Mouse (Mus musculus): Measurements from ENCODE around the gene Atrn. TPM values are rescaled to one million over a fixed set of nuclear protein-coding genes. Genes with fewer than 3 reads are reported as not detected.
A peak's percentile ranks its signal among the peaks of the same experiment; 100 is the strongest.

Gene Atrn
- polyA plus RNA-seq, 1 experiment from 2014 or later: 6.3 TPM

- no peaks in the 10 kb centered on the region for H3K4me1 ChIP-seq (ENCODE audit: insufficient read depth, low read length)
- 74% methylated on average over 10 of the region's 10 CpGs for WGBS
- H3K4me2 ChIP-seq (replicated peaks; ENCODE audit: low read depth, low read length): no peak overlapping the region
- H3K27ac ChIP-seq (ENCODE audit: low read length): no peak overlapping the region
- H3K27me3 ChIP-seq (ENCODE audit: insufficient read depth, low read length): no peaks in the 10 kb centered on the region
- no peaks in the 10 kb centered on the region for H3K9me3 ChIP-seq (ENCODE audit: low read length)
- no peak for ATAC-seq (ENCODE audit: low FRiP score, low TSS enrichment)
- no peak overlapping the region for H3K4me3 ChIP-seq (ENCODE audit: low read length)
- peaks cover 29% of the 10 kb centered on the region; the same call in 1 of the 2 replicates for H3K36me3 ChIP-seq (ENCODE audit: insufficient read depth, low read length)
- no peak overlapping the region for H3K9ac ChIP-seq (replicated peaks; ENCODE audit: low read length)
Measured at GRCm38 (mm10) chr2:130978058-130978847, 72.0 kb downstream of the Atrn start.

GRCm38 (mm10) chr2:130979138-130979537 lies 72.8 kb downstream of the Atrn start:
- Histone ChIP-seq H3K36me3 (ENCODE audit: insufficient read depth, low read length) (peaks cover 24% of the 10 kb centered on the region; the same call in 1 of the 2 replicates), H3K9ac (replicated peaks; ENCODE audit: low read length) (no peak overlapping the region), H3K27me3 (ENCODE audit: insufficient read depth, low read length) (no peaks in the 10 kb centered on the region), H3K27ac (ENCODE audit: low read length) (no peak overlapping the region), H3K4me3 (ENCODE audit: low read length) (no peak overlapping the region), H3K9me3 (ENCODE audit: low read length) (no peaks in the 10 kb centered on the region), H3K4me1 (ENCODE audit: insufficient read depth, low read length) (no peaks in the 10 kb centered on the region), H3K4me2 (replicated peaks; ENCODE audit: low read depth, low read length) (no peak overlapping the region)
- ATAC-seq (ENCODE audit: low FRiP score, low TSS enrichment): no peak

GRCm38 (mm10) chr2:130992818-130993217 lies 86.5 kb downstream of the Atrn start:
- Histone ChIP-seq H3K4me1 (ENCODE audit: insufficient read depth, low read length) (no peaks in the 10 kb centered on the region), H3K9me3 (ENCODE audit: low read length) (no peaks in the 10 kb centered on the region), H3K27me3 (ENCODE audit: insufficient read depth, low read length) (no peaks in the 10 kb centered on the region), H3K9ac (replicated peaks; ENCODE audit: low read length) (no peak overlapping the region), H3K36me3 (ENCODE audit: insufficient read depth, low read length) (peaks cover 9% of the 10 kb centered on the region), H3K27ac (ENCODE audit: low read length) (no peak overlapping the region), H3K4me2 (replicated peaks; ENCODE audit: low read depth, low read length) (no peak overlapping the region), H3K4me3 (ENCODE audit: low read length) (no peak overlapping the region)
- ATAC-seq (ENCODE audit: low FRiP score, low TSS enrichment): no peak
- 97% methylated on average over 2 of the region's 2 CpGs for WGBS

GRCm38 (mm10) chr2:131009123-131009522 lies 102.8 kb downstream of the Atrn start:
- Histone ChIP-seq H3K27me3 (ENCODE audit: insufficient read depth, low read length) (no peaks in the 10 kb centered on the region), H3K27ac (ENCODE audit: low read length) (no peak overlapping the region), H3K36me3 (ENCODE audit: insufficient read depth, low read length) (peaks cover 17% of the 10 kb centered on the region), H3K4me3 (ENCODE audit: low read length) (no peak overlapping the region), H3K4me2 (replicated peaks; ENCODE audit: low read depth, low read length) (no peak overlapping the region), H3K9me3 (ENCODE audit: low read length) (no peaks in the 10 kb centered on the region), H3K9ac (replicated peaks; ENCODE audit: low read length) (no peak overlapping the region), H3K4me1 (ENCODE audit: insufficient read depth, low read length) (no peaks in the 10 kb centered on the region)
- 86% methylated on average over 2 of the region's 2 CpGs for WGBS
- ATAC-seq (ENCODE audit: low FRiP score, low TSS enrichment): no peak

GRCm38 (mm10) chr2:131010566-131010965 lies 104.3 kb downstream of the Atrn start:
- Histone ChIP-seq H3K4me3 (ENCODE audit: low read length) (no peak overlapping the region), H3K27ac (ENCODE audit: low read length) (no peak overlapping the region), H3K9ac (replicated peaks; ENCODE audit: low read length) (no peak overlapping the region), H3K9me3 (ENCODE audit: low read length) (no peaks in the 10 kb centered on the region), H3K4me2 (replicated peaks; ENCODE audit: low read depth, low read length) (no peak overlapping the region), H3K27me3 (ENCODE audit: insufficient read depth, low read length) (no peaks in the 10 kb centered on the region), H3K4me1 (ENCODE audit: insufficient read depth, low read length) (no peaks in the 10 kb centered on the region), H3K36me3 (ENCODE audit: insufficient read depth, low read length) (peaks cover 15% of the 10 kb centered on the region)
- no peak for ATAC-seq (ENCODE audit: low FRiP score, low TSS enrichment)
- WGBS: 70% methylated on average over 1 of the region's 1 CpGs

- no peak for ATAC-seq (ENCODE audit: low FRiP score, low TSS enrichment)
- H3K27me3 ChIP-seq (ENCODE audit: insufficient read depth, low read length): no peaks in the 10 kb centered on the region
- 87% methylated on average over 2 of the region's 2 CpGs for WGBS
- no peak overlapping the region for H3K4me2 ChIP-seq (replicated peaks; ENCODE audit: low read depth, low read length)
- H3K9ac ChIP-seq (replicated peaks; ENCODE audit: low read length): no peak overlapping the region
- no peaks in the 10 kb centered on the region for H3K9me3 ChIP-seq (ENCODE audit: low read length)
- peaks cover 21% of the 10 kb centered on the region for H3K36me3 ChIP-seq (ENCODE audit: insufficient read depth, low read length)
- H3K4me3 ChIP-seq (ENCODE audit: low read length): no peak overlapping the region
- peaks cover 3% of the 10 kb centered on the region; the same call in 1 of the 2 replicates for H3K4me1 ChIP-seq (ENCODE audit: insufficient read depth, low read length)
- H3K27ac ChIP-seq (ENCODE audit: low read length): no peak overlapping the region
Measured at GRCm38 (mm10) chr2:131025230-131025629, 118.9 kb downstream of the Atrn start.

GRCm38 (mm10) chr2:131026941-131027340 lies 120.6 kb downstream of the Atrn start:
- no peak overlapping the region for H3K27ac ChIP-seq (ENCODE audit: low read length)
- ATAC-seq (ENCODE audit: low FRiP score, low TSS enrichment): no peak
- H3K4me1 ChIP-seq (ENCODE audit: insufficient read depth, low read length): peaks cover 3% of the 10 kb centered on the region; the same call in 1 of the 2 replicates
- no peak overlapping the region for H3K9ac ChIP-seq (replicated peaks; ENCODE audit: low read length)
- H3K9me3 ChIP-seq (ENCODE audit: low read length): no peaks in the 10 kb centered on the region
- H3K36me3 ChIP-seq (ENCODE audit: insufficient read depth, low read length): peaks cover 21% of the 10 kb centered on the region
- no peaks in the 10 kb centered on the region for H3K27me3 ChIP-seq (ENCODE audit: insufficient read depth, low read length)
- 87% methylated on average over 3 of the region's 3 CpGs for WGBS
- no peak overlapping the region for H3K4me2 ChIP-seq (replicated peaks; ENCODE audit: low read depth, low read length)
- no peak overlapping the region for H3K4me3 ChIP-seq (ENCODE audit: low read length)

GRCm38 (mm10) chr2:131029065-131029935 lies 123.0 kb downstream of the Atrn start:
- ATAC-seq (ENCODE audit: low FRiP score, low TSS enrichment): peak; percentile 46; the same call in 1 of the 2 replicates
- Histone ChIP-seq H3K27ac (ENCODE audit: low read length) (peak overlapping the region; percentile 20), H3K27me3 (ENCODE audit: insufficient read depth, low read length) (no peaks in the 10 kb centered on the region), H3K4me1 (ENCODE audit: insufficient read depth, low read length) (peaks cover 3% of the 10 kb centered on the region; the same call in 1 of the 2 replicates), H3K36me3 (ENCODE audit: insufficient read depth, low read length) (peaks cover 15% of the 10 kb centered on the region), H3K9ac (replicated peaks; ENCODE audit: low read length) (no peak overlapping the region), H3K4me3 (ENCODE audit: low read length) (no peak overlapping the region), H3K9me3 (ENCODE audit: low read length) (peaks cover 5% of the 10 kb centered on the region; the same call in 1 of the 2 replicates), H3K4me2 (replicated peaks; ENCODE audit: low read depth, low read length) (no peak overlapping the region)
- WGBS: 69% methylated on average over 9 of the region's 9 CpGs

GRCm38 (mm10) chr2:131030561-131030960 lies 124.3 kb downstream of the Atrn start:
- WGBS: 90% methylated on average over 2 of the region's 2 CpGs
- Histone ChIP-seq H3K4me1 (ENCODE audit: insufficient read depth, low read length) (peaks cover 3% of the 10 kb centered on the region; the same call in 1 of the 2 replicates), H3K4me3 (ENCODE audit: low read length) (no peak overlapping the region), H3K9ac (replicated peaks; ENCODE audit: low read length) (no peak overlapping the region), H3K27ac (ENCODE audit: low read length) (no peak overlapping the region), H3K9me3 (ENCODE audit: low read length) (peaks cover 5% of the 10 kb centered on the region; the same call in 1 of the 2 replicates), H3K4me2 (replicated peaks; ENCODE audit: low read depth, low read length) (no peak overlapping the region), H3K36me3 (ENCODE audit: insufficient read depth, low read length) (peaks cover 11% of the 10 kb centered on the region), H3K27me3 (ENCODE audit: insufficient read depth, low read length) (no peaks in the 10 kb centered on the region)
- no peak for ATAC-seq (ENCODE audit: low FRiP score, low TSS enrichment)

Measured in kidney, embryonic 16.5 days (tissue).